ENCODE assay signal across 8 mouse cellular contexts in the genomic region with DNA sequence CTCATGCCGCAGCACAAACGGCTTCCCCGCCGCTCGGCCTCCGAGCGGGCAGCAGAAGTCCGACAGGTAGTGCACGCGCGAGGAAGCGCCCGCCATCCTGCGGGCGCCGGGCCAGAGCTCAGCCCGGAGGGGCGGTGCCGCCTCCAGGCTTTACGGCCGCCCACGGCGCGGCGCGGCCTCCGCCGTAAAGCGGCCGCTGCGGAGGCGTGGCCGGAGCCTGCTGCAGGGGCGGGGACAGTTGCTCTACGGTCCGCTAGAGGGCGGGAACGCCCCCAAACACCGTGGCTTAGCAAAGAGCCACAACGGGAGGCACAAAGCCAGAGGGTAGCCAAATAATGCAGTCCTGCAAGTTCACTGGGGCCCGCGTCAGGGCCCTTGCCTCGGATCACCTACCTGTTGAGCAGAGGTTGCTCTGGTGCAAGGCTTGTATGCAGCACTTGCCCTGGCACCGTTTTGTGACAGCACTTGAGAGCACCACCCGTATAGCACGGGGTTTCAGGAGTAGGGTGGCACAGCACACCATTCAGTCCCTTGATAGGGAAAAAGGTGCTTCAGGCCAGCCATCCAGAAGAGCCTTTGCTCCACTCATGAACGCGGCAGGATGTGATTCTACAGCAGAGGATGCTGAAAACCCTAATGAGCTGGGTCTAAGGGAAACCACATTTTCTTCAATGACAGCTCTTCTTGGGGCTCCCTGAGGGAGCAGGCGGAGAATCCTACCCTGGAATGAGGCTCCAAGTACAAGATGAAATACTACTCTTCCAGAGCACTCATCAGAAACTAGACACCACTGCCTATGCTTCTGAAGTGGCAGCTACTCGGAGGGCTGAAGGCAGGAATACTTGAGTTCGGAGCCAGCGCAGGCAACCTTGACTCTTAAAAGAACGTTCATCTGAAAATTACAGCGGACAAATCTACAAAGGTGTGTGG. TPM values are rescaled to one million over a fixed set of nuclear protein-coding genes. Genes with fewer than 3 reads are reported as not detected.
DNase-seq lines count a peak whose midpoint lies in the region; ATAC-seq lines count a peak whose summit lies in the region.

TSS of gene Faap100 (minus strand) at position 154 of the 930 bp plus-strand sequence.

- H3K4me3 ChIP-seq in hindbrain, embryonic 16.5 days (ENCODE audit: low read length): peak within 1 kb of the TSS; percentile 65
- peak within 1 kb of the TSS; percentile 50 for H3K4me3 ChIP-seq in macrophage (ENCODE audit: inconsistent target)

- peak within 1 kb of the TSS; percentile 77 for H3K27ac ChIP-seq in hindbrain, embryonic 16.5 days (ENCODE audit: low read depth, low read length)
- no peak within 1 kb of the TSS for H3K27ac ChIP-seq in macrophage

- peak; percentile 85 for ATAC-seq in hindbrain, embryonic 16.5 days

- 9% methylated on average over 53 of the region's 54 CpGs for WGBS in hindbrain, embryonic 16.5 days
- WGBS in macrophage (ENCODE audit: missing documents): 11% methylated on average over 54 of the region's 54 CpGs

- H3K79me2 ChIP-seq in macrophage (ENCODE audit: inconsistent target): no peaks in the 10 kb centered on the region

- H3K4me1 ChIP-seq in hindbrain, embryonic 16.5 days (ENCODE audit: control insufficient read depth, insufficient read depth, low read depth, low read length): peaks cover 18% of the 10 kb centered on the region

- peak within 1 kb of the TSS; percentile 88 for H3K9ac ChIP-seq in hindbrain, embryonic 16.5 days (ENCODE audit: low read depth, low read length)

- H3K36me3 ChIP-seq in hindbrain, embryonic 16.5 days (ENCODE audit: control insufficient read depth, insufficient read depth, low read length): peaks cover 25% of the 10 kb centered on the region
- peaks cover 45% of the 10 kb centered on the region for H3K36me3 ChIP-seq in macrophage (ENCODE audit: inconsistent target)

- DNase-seq in WW6 (ENCODE audit: low read depth, low spot score): peak; percentile 93
- DNase-seq in cerebellum, postnatal 4 days (ENCODE audit: low spot score in 2 of 2): peak; percentile 66 to 88
- peak; percentile 93 for DNase-seq in gastrocnemius, adult 18-20 months (ENCODE audit: low spot score)
- DNase-seq in left cerebral cortex, adult 18-20 months (ENCODE audit: low spot score in 2 of 2): peak; percentile 69 to 80
- peak; percentile 83 for DNase-seq in right cerebral cortex, adult 18-20 months
- DNase-seq in urinary bladder, postnatal 10 days (ENCODE audit: low spot score): peak; percentile 62

- no peaks in the 10 kb centered on the region for H3K27me3 ChIP-seq in hindbrain, embryonic 16.5 days (replicated peaks; ENCODE audit: control insufficient read depth, insufficient read depth, low read length)

- H3K9me3 ChIP-seq in hindbrain, embryonic 16.5 days (ENCODE audit: control insufficient read depth, low read length): no peaks in the 10 kb centered on the region

- H3K4me2 ChIP-seq in hindbrain, embryonic 16.5 days (ENCODE audit: low read length): peak within 1 kb of the TSS; percentile 85

RNA-seq across cellular contexts. Expression of gene Faap100, which starts in this region (rescaled TPM):
- total RNA-seq in gastrocnemius, adult 18-20 months (2021): 10 to 100 TPM in 1 of 2 experiments, 1 to 10 TPM in 1; 8.3 to 19.3 TPM
- 103 and 109 TPM in 2 replicates for polyA plus RNA-seq in hindbrain, embryonic 16.5 days (2015; fragmentation: Nextera tagmentation; extraction: Ambion mirVana)
- 10 to 100 TPM; 11.6 to 15.6 TPM for total RNA-seq in left cerebral cortex, adult 18-20 months (2021)
- 10 to 100 TPM in 23 of 26 experiments, 1 to 10 TPM in 3; 6.6 to 35.2 (median 16.2) TPM for total RNA-seq in macrophage (2018; cell fraction: chromatin; rRNA removed)
- 10 to 100 TPM in 3 of 26 experiments, 1 to 10 TPM in 23; 3.4 to 11.0 (median 5.7) TPM for total RNA-seq in macrophage (2018; cell fraction: cytosol; rRNA removed)
- 10 to 100 TPM in 15 of 26 experiments, 1 to 10 TPM in 11; 5.9 to 26.0 (median 11.5) TPM for total RNA-seq in macrophage (2018; cell fraction: nucleus; rRNA removed)
- polyA plus RNA-seq in macrophage (2018): 3.8 to 8.1 TPM (median 6.3 TPM) in 3 replicates

Comparison
In these comparisons a context has a peak if more than half of its experiments do, and no peak if none do; other contexts are left out.
1. RNA of gene Faap100 (polyA plus RNA-seq): 103 to 109 TPM in hindbrain, embryonic 16.5 days; 3.8 to 8.1 TPM in macrophage; every median in the first group is over 10 times any median in the second.
2. Peak in every context shown above with its lines, with median percentiles within 50 percentile points of each other: DNase-seq.